Mouse (Mus musculus) heart, embryonic 16.5 days (tissue): Measurements from ENCODE around the gene Kdelc1. TPM values are rescaled to one million over a fixed set of nuclear protein-coding genes. Genes with fewer than 3 reads are reported as not detected.

Experiments
- ATAC-seq: fragments of 200-750 bp; cut with Nextera tagmentation; replicated peaks from 2 replicates; pipeline ENCODE4 v1.8.0; 2017; ENCODE audit warnings: moderate number of reproducible peaks; ENCODE audit not compliant: insufficient read depth, low FRiP score; ENCODE audit errors: extremely low read depth
- H3K27ac ChIP-seq: fragments of 300-500 bp; sonication (generic); 2 replicates; pipeline ENCODE4 v1.5.1; 2014; ENCODE audit warnings: mild to moderate bottlenecking, low read length, control low read depth, moderate library complexity
- H3K27me3 ChIP-seq: fragments of 300-500 bp; sonication (generic); 2 replicates; pipeline ENCODE4 v1.6.1; 2014; ENCODE audit warnings: low read length, mixed read lengths; ENCODE audit not compliant: control insufficient read depth, insufficient read depth
- H3K36me3 ChIP-seq: fragments of 300-500 bp; sonication (generic); 2 replicates; pipeline ENCODE4 v1.6.1; 2014; ENCODE audit not compliant: control insufficient read depth, insufficient read depth
- H3K4me1 ChIP-seq: fragments of 300-500 bp; sonication (generic); 2 replicates; pipeline ENCODE4 v1.6.1; 2014; ENCODE audit warnings: low read length, mixed read lengths; ENCODE audit not compliant: control insufficient read depth, insufficient read depth
- H3K4me2 ChIP-seq: fragments of 300-500 bp; sonication (generic); 2 replicates; pipeline ENCODE4 v1.6.1; 2014; ENCODE audit warnings: low read depth, mild to moderate bottlenecking, control low read depth, low read length
- H3K4me3 ChIP-seq: fragments of 300-500 bp; sonication (generic); 2 replicates; pipeline ENCODE4 v1.5.1; 2014; ENCODE audit warnings: mild to moderate bottlenecking, control low read depth, low read length
- H3K9ac ChIP-seq: fragments of 300-500 bp; sonication (generic); 2 replicates; pipeline ENCODE4 v1.6.1; 2014; ENCODE audit warnings: low read length, control low read depth
- H3K9me3 ChIP-seq: fragments of 300-500 bp; sonication (generic); replicated peaks from 2 replicates; pipeline ENCODE4 v1.6.1; 2016; ENCODE audit warnings: low read length; ENCODE audit not compliant: control insufficient read depth
- WGBS: fragments of 180-500 bp; shearing (Covaris S2); extraction: QIAGEN DNeasy Blood & Tissue Kit; methylation state at CpG from one replicate; pipeline ENCODE4 v1.1.7; 2014; 5-methylcytosine and 5-hydroxymethylcytosine counted together
- polyA plus RNA-seq: library from polyadenylated mRNA; unstranded; fragments of >200 nt; fragmentation: Nextera tagmentation; extraction: Ambion mirVana; gene quantifications from 2 replicates; pipeline ENCODE4 v1.2.1, GENCODE M21; 2015

Gene Kdelc1
- polyA plus RNA-seq, result 40.3 and 41.2 TPM in 2 replicates

GRCm38 (mm10) chr1:44118239-44119054 lies at the start of gene Kdelc1, which contains the start of gene Bivm:
Kdelc1 (minus strand) TSS chr1:44118808.
Bivm (plus strand) TSS chr1:44118957.
- H3K27ac ChIP-seq, result peak within 1 kb of the TSS; percentile 94
- WGBS, result under 1% methylated on average over 39 of the region's 39 CpGs
- H3K4me3 ChIP-seq, result peak within 1 kb of the TSS; percentile 76
- H3K4me2 ChIP-seq, result peak within 1 kb of the TSS; percentile 68
- H3K36me3 ChIP-seq, result peaks cover 21% of the 10 kb centered on the region
- ATAC-seq, result peak; percentile 95
- H3K27me3 ChIP-seq, result no peaks in the 10 kb centered on the region
- H3K9ac ChIP-seq, result peak within 1 kb of the TSS; percentile 81
- H3K4me1 ChIP-seq, result peaks cover 8% of the 10 kb centered on the region
- no peaks in the 10 kb centered on the region for H3K9me3 ChIP-seq

GRCm38 (mm10) chr1:44167859-44168383 lies 49.3 kb upstream of the Kdelc1 start:
- Histone ChIP-seq H3K9me3 (peaks cover 6% of the 10 kb centered on the region), H3K4me3 (no peak overlapping the region), H3K27ac (no peak overlapping the region), H3K4me2 (no peak overlapping the region), H3K27me3 (no peaks in the 10 kb centered on the region), H3K9ac (no peak overlapping the region), H3K4me1 (no peaks in the 10 kb centered on the region), H3K36me3 (peaks cover 56% of the 10 kb centered on the region)
- WGBS, result 93% methylated on average over 3 of the region's 3 CpGs
- ATAC-seq, result no peak

GRCm38 (mm10) chr1:44162389-44162788 lies 43.8 kb upstream of the Kdelc1 start:
- Histone ChIP-seq H3K36me3 (peaks cover 64% of the 10 kb centered on the region), H3K4me1 (no peaks in the 10 kb centered on the region), H3K9me3 (no peaks in the 10 kb centered on the region), H3K9ac (no peak overlapping the region), H3K4me3 (no peak overlapping the region), H3K4me2 (no peak overlapping the region), H3K27ac (0 out of 2 replicates have a peak overlapping the region, but pooled peaks have one; percentile 7), H3K27me3 (no peaks in the 10 kb centered on the region)
- ATAC-seq, result no peak
- whole genome bisulfite sequencing, result 93% methylated on average over 5 of the region's 5 CpGs

- WGBS, result 92% methylated on average over 6 of the region's 6 CpGs
- 0 out of 2 replicates have a peak overlapping the region, but pooled peaks have one; percentile 7 for H3K27ac ChIP-seq
- no peaks in the 10 kb centered on the region for H3K4me1 ChIP-seq
- H3K36me3 ChIP-seq, result peaks cover 58% of the 10 kb centered on the region
- no peak overlapping the region for H3K9ac ChIP-seq
- H3K4me3 ChIP-seq, result no peak overlapping the region
- H3K9me3 ChIP-seq, result no peaks in the 10 kb centered on the region
- no peak for ATAC-seq
- H3K4me2 ChIP-seq, result no peak overlapping the region
- H3K27me3 ChIP-seq, result no peaks in the 10 kb centered on the region
These were observed 43.2 kb upstream of the Kdelc1 start for GRCm38 (mm10) chr1:44161818-44162217.

- Histone ChIP-seq H3K9me3 (no peaks in the 10 kb centered on the region), H3K4me3 (no peak overlapping the region), H3K27me3 (no peaks in the 10 kb centered on the region), H3K27ac (no peak overlapping the region), H3K9ac (no peak overlapping the region), H3K36me3 (peaks cover 42% of the 10 kb centered on the region), H3K4me1 (no peaks in the 10 kb centered on the region), H3K4me2 (no peak overlapping the region)
- no peak for ATAC-seq
- WGBS, result 89% methylated on average over 6 of the region's 6 CpGs
These were observed 39.7 kb upstream of the Kdelc1 start for GRCm38 (mm10) chr1:44158317-44158716.

- Histone ChIP-seq H3K4me2 (no peak overlapping the region), H3K27ac (no peak overlapping the region), H3K9ac (no peak overlapping the region), H3K36me3 (peaks cover 22% of the 10 kb centered on the region), H3K4me1 (no peaks in the 10 kb centered on the region), H3K4me3 (no peak overlapping the region), H3K27me3 (no peaks in the 10 kb centered on the region), H3K9me3 (no peaks in the 10 kb centered on the region)
- 97% methylated on average over 4 of the region's 4 CpGs for WGBS
- ATAC-seq, result no peak
These were observed 36.7 kb upstream of the Kdelc1 start for GRCm38 (mm10) chr1:44155287-44155686.

GRCm38 (mm10) chr1:44148706-44149105 lies 30.1 kb upstream of the Kdelc1 start:
- peak overlapping the region; percentile 94 for H3K4me3 ChIP-seq
- no peak for ATAC-seq
- peaks cover 12% of the 10 kb centered on the region for H3K4me1 ChIP-seq
- H3K4me2 ChIP-seq, result peak overlapping the region; percentile 87
- peak overlapping the region; percentile 94 for H3K9ac ChIP-seq
- H3K9me3 ChIP-seq, result no peaks in the 10 kb centered on the region
- WGBS, result 36% methylated on average over 6 of the region's 6 CpGs
- no peaks in the 10 kb centered on the region for H3K27me3 ChIP-seq
- no peaks in the 10 kb centered on the region for H3K36me3 ChIP-seq
- no peak overlapping the region; the same call in 1 of the 2 replicates for H3K27ac ChIP-seq

- peaks cover 12% of the 10 kb centered on the region for H3K4me1 ChIP-seq
- WGBS, result under 1% methylated on average over 66 of the region's 66 CpGs
- H3K27me3 ChIP-seq, result no peaks in the 10 kb centered on the region
- H3K4me2 ChIP-seq, result peak within 1 kb of the TSS; percentile 87
- no peaks in the 10 kb centered on the region for H3K9me3 ChIP-seq
- peak within 1 kb of the TSS; percentile 94 for H3K4me3 ChIP-seq
- peak; percentile 97 for ATAC-seq
- H3K9ac ChIP-seq, result peak within 1 kb of the TSS; percentile 94
- H3K36me3 ChIP-seq, result peaks cover 5% of the 10 kb centered on the region; the same call in 1 of the 2 replicates
- H3K27ac ChIP-seq, result peak within 1 kb of the TSS; percentile 91
These were observed 29.2 kb upstream of the Kdelc1 start, which contains the start of gene Ercc5 for GRCm38 (mm10) chr1:44147563-44148381. Ercc5 (plus strand) TSS chr1:44147744.
